1 mouse cellular context compared by ENCODE assay signal in the genomic region with DNA sequence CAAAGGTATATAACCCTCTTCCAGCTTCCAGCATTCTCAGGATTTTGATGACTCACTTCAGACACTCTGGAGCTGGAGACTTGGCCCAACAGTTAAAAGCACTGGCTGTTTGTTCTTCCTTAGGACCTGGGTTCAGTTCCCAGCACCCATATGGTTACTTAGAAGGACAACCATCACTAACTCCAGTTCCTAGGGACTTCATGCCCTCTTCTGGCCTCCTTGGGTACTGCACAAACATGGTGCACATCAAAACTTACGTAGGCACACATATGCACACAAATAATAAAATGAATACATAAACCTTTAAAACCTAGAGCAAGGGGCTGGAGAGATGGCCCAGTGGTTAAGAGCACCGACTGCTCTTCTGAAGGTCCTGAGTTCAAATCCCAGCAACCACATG.
TF ChIP-seq lines count a peak whose summit lies in the region.

No protein-coding gene starts in this region.

TF ChIP-seq in MEL, 35 proteins besides CTCF, POLR2A, EP300 and RAD21:
- TF ChIP-seq ZC3H11A (IDR thresholded peaks at IDR 0.05; ENCODE audit: low read depth, low read length) (no peak), ETS1 (IDR thresholded peaks at IDR 0.05; ENCODE audit: low read depth, low read length) (no peak), SMC3 (IDR thresholded peaks at IDR 0.05; ENCODE audit: low read depth, low read length) (0 out of 2 replicates have a peak, but pooled peaks have one; percentile 19)
